Mouse (Mus musculus) mature B cell (primary cell): ENCODE measurements around the gene Mrgprb3.

Experiments
- in situ Hi-C: fragments of 300-500 bp; cut with MboI; formaldehyde crosslinking; loops from 2 replicates; pipeline ENCODE4 v1.14.3; 2019

Gene Mrgprb3

DNA sequence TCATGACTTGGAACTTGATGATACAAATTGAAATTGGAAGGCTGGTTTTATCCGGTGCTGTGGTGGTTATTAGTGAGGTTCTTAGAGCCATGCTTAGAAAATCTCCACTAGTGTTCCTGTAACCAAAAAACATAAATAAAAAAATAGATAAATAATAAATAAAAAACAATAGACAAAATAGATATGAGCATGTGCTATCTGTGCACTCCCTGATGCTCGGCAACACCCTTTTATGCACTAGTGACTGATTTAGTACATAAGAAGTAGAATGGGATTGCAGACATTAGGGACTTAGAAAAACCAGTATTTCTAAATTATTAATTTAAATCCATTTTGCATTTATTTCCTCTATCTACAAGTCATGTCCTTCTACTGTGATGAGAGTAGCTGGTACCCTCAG lies at the start of gene Mrgprb3:
TSS of gene Mrgprb3 (minus strand) at position 101 of the 400 bp plus-strand sequence.
- in situ Hi-C loops: no loop called here
